Mouse (Mus musculus) heart, embryonic 11.5 days (tissue): ENCODE measurements around the gene Myh7. TPM values are rescaled to one million over a fixed set of nuclear protein-coding genes. Genes with fewer than 3 reads are reported as not detected.

Experiments
- ATAC-seq: fragments of 200-750 bp; cut with Nextera tagmentation; replicated peaks from 2 replicates; pipeline ENCODE4 v1.8.0; 2017; ENCODE audit warnings: moderate library complexity; ENCODE audit not compliant: insufficient number of reproducible peaks, low FRiP score, low TSS enrichment
- H3K27ac ChIP-seq: fragments of 300-500 bp; sonication (generic); 2 replicates; pipeline ENCODE4 v1.5.1; 2014; ENCODE audit warnings: mild to moderate bottlenecking, low read depth, low read length
- H3K27me3 ChIP-seq: fragments of 300-500 bp; sonication (generic); 2 replicates; pipeline ENCODE4 v1.6.1; 2014; ENCODE audit warnings: mild to moderate bottlenecking, low read length, mixed read lengths; ENCODE audit not compliant: control insufficient read depth, insufficient read depth
- H3K36me3 ChIP-seq: fragments of 300-500 bp; sonication (generic); 2 replicates; pipeline ENCODE4 v1.6.1; 2014; ENCODE audit warnings: mild to moderate bottlenecking, low read length, moderate library complexity, mixed read lengths; ENCODE audit not compliant: control insufficient read depth, insufficient read depth
- H3K4me1 ChIP-seq: fragments of 300-500 bp; sonication (generic); 2 replicates; pipeline ENCODE4 v1.6.1; 2014; ENCODE audit warnings: low read length; ENCODE audit not compliant: control insufficient read depth, insufficient read depth
- H3K4me2 ChIP-seq: fragments of 300-500 bp; sonication (generic); 2 replicates; pipeline ENCODE4 v1.6.1; 2014; ENCODE audit warnings: mild to moderate bottlenecking, moderate library complexity
- H3K4me3 ChIP-seq: fragments of 300-500 bp; sonication (generic); 2 replicates; pipeline ENCODE4 v1.5.1; 2014; ENCODE audit warnings: low read depth, low read length
- H3K9ac ChIP-seq: fragments of 300-500 bp; sonication (generic); 2 replicates; pipeline ENCODE4 v1.6.1; 2014; ENCODE audit warnings: mild to moderate bottlenecking, low read depth, low read length, moderate library complexity
- H3K9me3 ChIP-seq: fragments of 300-500 bp; sonication (generic); replicated peaks from 2 replicates; pipeline ENCODE4 v1.6.1; 2016; ENCODE audit warnings: low read length; ENCODE audit not compliant: control insufficient read depth
- WGBS: fragments of 180-500 bp; shearing (Covaris S2); extraction: QIAGEN DNeasy Blood & Tissue Kit; methylation state at CpG from one replicate; pipeline ENCODE4 v1.1.7; 2014; ENCODE audit not compliant: insufficient replicate concordance; 5-methylcytosine and 5-hydroxymethylcytosine counted together
- polyA plus RNA-seq: library from polyadenylated mRNA; unstranded; fragments of >200 nt; fragmentation: Nextera tagmentation; extraction: Ambion mirVana; gene quantifications from 2 replicates; pipeline ENCODE4 v1.2.1, GENCODE M21; 2014

The Myh7 gene
- polyA plus RNA-seq, 1 experiment from 2014 or later, result 3,446 TPM

DNA sequence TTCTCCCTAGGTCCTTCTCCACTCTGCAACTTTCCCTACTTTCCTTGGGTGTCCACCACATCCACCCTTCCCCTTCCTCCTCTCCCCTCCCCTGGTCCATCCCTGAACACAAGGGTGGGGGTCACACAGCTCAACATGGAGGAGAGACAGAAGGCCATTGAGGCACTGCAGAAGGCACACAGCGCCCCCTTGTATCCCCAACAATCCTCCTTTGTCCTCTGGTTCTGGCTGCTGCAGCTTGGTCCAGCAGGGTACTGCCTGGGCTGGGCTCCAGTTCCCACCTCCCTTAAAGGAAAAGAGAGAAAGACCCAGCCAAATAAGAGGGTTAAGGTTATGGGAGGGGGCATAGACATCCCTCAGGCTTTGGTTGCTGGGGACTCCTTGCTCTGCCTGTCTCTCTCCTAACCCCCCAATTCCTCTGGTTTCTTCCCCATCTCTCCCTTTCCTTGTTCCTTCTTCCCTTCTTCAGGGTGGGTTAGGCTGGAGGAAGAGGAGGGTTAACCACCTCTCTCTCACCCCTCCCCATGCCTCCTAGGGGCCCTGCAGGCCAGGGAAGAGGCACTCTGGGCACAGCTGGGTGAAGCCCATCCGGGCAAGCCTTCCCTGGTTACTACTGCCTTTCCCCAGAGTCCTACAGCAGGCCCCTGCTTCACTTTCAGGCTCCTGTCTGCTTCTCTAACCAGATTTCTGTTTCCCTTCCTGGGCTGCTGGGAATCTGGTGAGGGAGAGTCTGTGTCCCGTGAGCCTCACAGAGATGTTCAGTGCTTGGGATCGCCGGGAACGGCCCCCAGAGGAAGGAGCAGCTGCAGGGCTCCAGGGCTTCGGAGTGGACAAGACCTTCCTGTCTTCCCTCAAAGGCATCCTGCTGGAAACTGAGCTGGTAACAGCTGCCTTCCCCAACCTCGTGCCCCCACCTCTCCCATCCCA lies 58.3 kb downstream of the Myh7 start, which contains the start of gene Cmtm5:
Gene Cmtm5, plus strand, starts transcription at position 358 of the 927 bp plus-strand sequence.
- H3K4me3 ChIP-seq, result no peak within 1 kb of the TSS
- H3K9ac ChIP-seq, result no peak within 1 kb of the TSS
- no peaks in the 10 kb centered on the region for H3K9me3 ChIP-seq
- H3K36me3 ChIP-seq, result no peaks in the 10 kb centered on the region
- H3K4me2 ChIP-seq, result peak within 1 kb of the TSS; percentile 14; the same call in 1 of the 2 replicates
- H3K4me1 ChIP-seq, result 0 out of 2 replicates have a peak, but pooled peaks cover 4% of the 10 kb centered on the region
- peak within 1 kb of the TSS; percentile 29; the same call in 1 of the 2 replicates for H3K27ac ChIP-seq
- ATAC-seq, result no peak
- WGBS, result 27% methylated on average over 8 of the region's 8 CpGs
- no peaks in the 10 kb centered on the region for H3K27me3 ChIP-seq

GRCm38 (mm10) chr14:54932645-54933150 lies 61.7 kb downstream of the Myh7 start, which contains the start of gene Il25:
Gene Il25, plus strand, starts transcription at chr14:54932695.
- Histone ChIP-seq H3K9ac (no peak within 1 kb of the TSS), H3K9me3 (no peaks in the 10 kb centered on the region), H3K4me3 (no peak within 1 kb of the TSS), H3K4me2 (no peak within 1 kb of the TSS), H3K36me3 (no peaks in the 10 kb centered on the region), H3K27me3 (peaks cover 9% of the 10 kb centered on the region), H3K27ac (no peak within 1 kb of the TSS), H3K4me1 (0 out of 2 replicates have a peak, but pooled peaks cover 4% of the 10 kb centered on the region)
- no peak for ATAC-seq
- 32% methylated on average over 6 of the region's 6 CpGs for WGBS

DNA sequence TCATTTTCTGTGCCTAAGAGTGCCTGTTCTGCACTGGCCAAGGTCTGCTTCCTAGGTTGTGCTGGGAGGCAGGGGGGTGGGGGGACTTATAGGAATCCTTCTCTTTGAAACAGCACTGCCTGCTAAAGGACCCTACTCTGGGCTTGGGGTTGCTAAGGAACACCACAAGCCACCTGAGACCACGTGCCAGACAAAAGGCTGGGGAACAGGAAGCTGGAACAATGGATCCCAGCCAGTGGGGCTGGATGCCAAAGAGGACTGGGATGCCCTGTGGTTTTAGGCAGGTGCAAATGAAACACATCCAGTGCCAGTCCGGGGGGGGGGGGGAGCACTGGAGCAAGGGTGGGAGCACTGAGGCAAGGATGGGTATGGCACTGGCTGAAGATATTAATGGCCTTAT lies 64.0 kb downstream of the Myh7 start:
- no peak overlapping the region for H3K9ac ChIP-seq
- no peaks in the 10 kb centered on the region for H3K9me3 ChIP-seq
- H3K4me1 ChIP-seq, result peaks cover 6% of the 10 kb centered on the region
- H3K27ac ChIP-seq, result no peak overlapping the region
- H3K27me3 ChIP-seq, result peaks cover 17% of the 10 kb centered on the region
- WGBS, result 33% methylated on average over 2 of the region's 2 CpGs
- no peak for ATAC-seq
- no peak overlapping the region for H3K4me3 ChIP-seq
- no peak overlapping the region for H3K4me2 ChIP-seq
- no peaks in the 10 kb centered on the region for H3K36me3 ChIP-seq

DNA sequence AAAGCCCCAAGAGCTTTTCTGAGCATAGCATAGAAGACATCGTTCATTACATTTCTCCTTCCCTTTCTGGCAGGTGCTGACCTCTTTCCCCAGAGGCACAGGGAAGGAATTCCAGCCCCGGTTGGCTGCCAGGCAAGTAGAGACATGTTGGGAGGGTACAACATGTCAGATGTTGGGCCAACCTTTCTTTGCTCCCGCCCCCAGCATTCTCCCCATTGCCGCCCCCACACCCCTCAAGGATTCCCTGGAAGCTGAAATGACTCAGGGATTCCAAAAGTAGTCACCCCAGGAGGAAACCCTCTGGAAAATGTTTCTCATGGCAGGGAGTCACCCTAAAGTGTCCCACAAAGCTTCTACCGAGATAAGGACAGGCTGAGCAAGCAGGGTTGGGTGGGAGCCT lies 64.6 kb downstream of the Myh7 start:
- H3K9me3 ChIP-seq, result no peaks in the 10 kb centered on the region
- peaks cover 23% of the 10 kb centered on the region for H3K27me3 ChIP-seq
- 56% methylated on average over 5 of the region's 5 CpGs for WGBS
- no peak for ATAC-seq
- peaks cover 13% of the 10 kb centered on the region for H3K4me1 ChIP-seq
- H3K9ac ChIP-seq, result no peak overlapping the region; the same call in 1 of the 2 replicates
- H3K36me3 ChIP-seq, result no peaks in the 10 kb centered on the region
- H3K4me2 ChIP-seq, result no peak overlapping the region
- H3K4me3 ChIP-seq, result no peak overlapping the region
- H3K27ac ChIP-seq, result no peak overlapping the region

DNA sequence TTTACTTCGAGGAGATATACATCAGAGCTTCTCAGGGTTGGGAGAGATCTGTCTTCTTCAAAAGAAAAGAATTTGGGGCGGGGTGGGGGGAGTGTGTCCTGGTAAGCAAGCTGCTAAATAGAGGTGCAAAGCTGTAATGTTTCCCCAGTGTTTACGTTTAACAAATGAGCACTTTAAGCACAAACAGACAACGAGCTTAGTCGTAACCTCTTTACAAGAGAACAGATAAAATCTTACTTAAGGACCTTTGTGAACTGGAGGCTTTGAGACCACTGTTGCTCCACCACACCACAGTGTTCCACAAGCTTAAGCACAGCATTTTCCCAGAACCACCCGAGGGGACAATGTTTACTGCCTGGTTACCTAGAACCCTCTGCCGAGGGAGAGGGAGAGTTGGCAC lies 67.1 kb downstream of the Myh7 start:
- peak overlapping the region; percentile 94 for H3K4me2 ChIP-seq
- peaks cover 24% of the 10 kb centered on the region for H3K4me1 ChIP-seq
- no peak for ATAC-seq
- H3K27ac ChIP-seq, result peak overlapping the region; percentile 64
- H3K9me3 ChIP-seq, result no peaks in the 10 kb centered on the region
- H3K9ac ChIP-seq, result no peak overlapping the region
- WGBS, result 17% methylated on average over 7 of the region's 7 CpGs
- H3K27me3 ChIP-seq, result peaks cover 23% of the 10 kb centered on the region
- H3K36me3 ChIP-seq, result no peaks in the 10 kb centered on the region
- H3K4me3 ChIP-seq, result peak overlapping the region; percentile 43

- Histone ChIP-seq H3K36me3 (no peaks in the 10 kb centered on the region; the same call in 1 of the 2 replicates), H3K27ac (peak overlapping the region; percentile 64), H3K4me3 (peak overlapping the region; percentile 43), H3K9ac (peak overlapping the region; percentile 66), H3K27me3 (peaks cover 23% of the 10 kb centered on the region), H3K4me1 (peaks cover 24% of the 10 kb centered on the region), H3K4me2 (peak overlapping the region; percentile 94), H3K9me3 (no peaks in the 10 kb centered on the region; the same call in 1 of the 2 replicates)
- WGBS, result 2% methylated on average over 45 of the region's 58 CpGs
- ATAC-seq, result peak; percentile 50; the same call in 1 of the 2 replicates
Measured at GRCm38 (mm10) chr14:54926401-54927158, 67.8 kb downstream of the Myh7 start.

DNA sequence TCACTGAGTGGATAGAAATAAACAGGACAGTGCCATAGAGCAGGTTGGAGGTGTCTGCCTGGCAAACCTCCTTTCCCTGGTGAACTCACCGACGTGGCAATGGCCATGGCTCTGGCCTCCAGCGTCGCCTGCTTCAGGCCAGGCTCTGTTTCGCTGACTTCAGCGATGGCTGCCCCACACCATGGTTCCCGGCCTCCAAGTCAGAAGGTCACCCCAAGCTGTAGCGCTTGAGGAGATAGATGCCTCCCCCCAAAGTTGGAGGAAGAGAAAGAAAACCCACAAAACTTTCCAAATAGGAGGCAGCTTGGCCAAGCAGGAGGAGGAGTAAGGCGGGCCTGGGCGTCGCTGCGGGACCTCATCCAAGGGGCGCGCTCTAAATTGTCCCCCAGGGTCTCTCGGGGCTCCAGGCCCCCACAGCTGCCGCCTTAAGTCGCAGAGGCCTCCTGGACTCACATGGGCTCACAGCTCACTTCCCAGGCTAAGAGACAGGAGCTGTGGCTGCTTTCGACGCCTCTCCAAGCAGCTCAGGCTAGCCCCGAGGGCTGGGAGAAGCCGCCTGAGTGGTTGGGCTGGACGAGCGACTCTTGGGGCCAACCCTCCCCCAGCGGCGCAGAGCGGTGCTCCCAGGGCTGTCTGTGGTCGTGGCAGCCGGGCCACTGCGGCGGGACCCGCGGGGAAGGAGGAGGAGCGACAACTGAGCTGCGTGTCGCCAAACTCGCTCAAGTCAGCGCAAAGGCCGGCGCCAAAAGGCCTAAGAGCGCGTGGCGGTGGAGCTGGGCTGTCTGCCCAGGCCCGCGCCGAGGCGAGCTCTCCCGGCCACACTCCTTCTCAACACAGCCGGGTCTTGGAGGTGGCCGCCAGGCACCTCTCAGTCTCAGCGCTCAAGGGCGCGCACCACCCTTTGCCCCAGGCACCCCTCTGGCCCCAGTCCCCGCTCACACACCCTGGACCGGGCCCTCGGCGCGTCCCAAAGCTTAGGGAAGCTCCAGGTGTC lies 68.8 kb downstream of the Myh7 start, which contains the start of gene Efs:
Gene Efs, minus strand, starts transcription at position 778 of the 994 bp plus-strand sequence.
- H3K4me2 ChIP-seq, result peak within 1 kb of the TSS; percentile 94
- peaks cover 23% of the 10 kb centered on the region for H3K27me3 ChIP-seq
- peaks cover 8% of the 10 kb centered on the region for H3K9me3 ChIP-seq
- H3K36me3 ChIP-seq, result peaks cover 4% of the 10 kb centered on the region
- peaks cover 24% of the 10 kb centered on the region for H3K4me1 ChIP-seq
- ATAC-seq, result peak; percentile 50
- peak within 1 kb of the TSS; percentile 66 for H3K9ac ChIP-seq
- H3K27ac ChIP-seq, result peak within 1 kb of the TSS; percentile 64
- H3K4me3 ChIP-seq, result peak within 1 kb of the TSS; percentile 43
- WGBS, result 3% methylated on average over 56 of the region's 57 CpGs
